Mouse (Mus musculus) forebrain, embryonic 16.5 days (tissue): Measurements from ENCODE around the gene Malsu1. TPM values are rescaled to one million over a fixed set of nuclear protein-coding genes. Genes with fewer than 3 reads are reported as not detected.

Experiments used
- ATAC-seq: fragments of 200-750 bp; cut with Nextera tagmentation; 2 replicates; pipeline ENCODE4 v1.8.0; 2017; ENCODE audit warnings: mild to moderate bottlenecking, moderate library complexity
- H3K27ac ChIP-seq: fragments of 300-500 bp; sonication (generic); 2 replicates; pipeline ENCODE4 v1.5.1; 2014; ENCODE audit warnings: low read length, control low read depth
- H3K27me3 ChIP-seq: fragments of 300-500 bp; sonication (generic); replicated peaks from 2 replicates; pipeline ENCODE4 v1.6.1; 2014; ENCODE audit warnings: low read length; ENCODE audit not compliant: control insufficient read depth, insufficient read depth
- H3K36me3 ChIP-seq: fragments of 300-500 bp; sonication (generic); 2 replicates; pipeline ENCODE4 v1.6.1; 2014; ENCODE audit not compliant: control insufficient read depth, insufficient read depth
- H3K4me1 ChIP-seq: fragments of 300-500 bp; sonication (generic); replicated peaks from 2 replicates; pipeline ENCODE4 v1.6.1; 2014; ENCODE audit warnings: low read length; ENCODE audit not compliant: control insufficient read depth, insufficient read depth
- H3K4me2 ChIP-seq: fragments of 300-500 bp; sonication (generic); 2 replicates; pipeline ENCODE4 v1.6.1; 2014; ENCODE audit warnings: mild to moderate bottlenecking, low read length, control low read depth
- H3K4me3 ChIP-seq: fragments of 300-500 bp; sonication (generic); replicated peaks from 2 replicates; pipeline ENCODE4 v1.5.1; 2014; ENCODE audit warnings: mild to moderate bottlenecking, low read length, control low read depth
- H3K9ac ChIP-seq: fragments of 300-500 bp; sonication (generic); replicated peaks from 2 replicates; pipeline ENCODE4 v1.6.1; 2014; ENCODE audit warnings: low read depth, low read length, control low read depth
- H3K9me3 ChIP-seq: fragments of 300-500 bp; sonication (generic); 2 replicates; pipeline ENCODE4 v1.6.1; 2016; ENCODE audit warnings: low read length; ENCODE audit not compliant: control insufficient read depth
- WGBS: fragments of 180-500 bp; shearing (Covaris S2); extraction: QIAGEN DNeasy Blood & Tissue Kit; methylation state at CpG from one replicate; pipeline ENCODE4 v1.1.7; 2014; 5-methylcytosine and 5-hydroxymethylcytosine counted together
- polyA plus RNA-seq: library from polyadenylated mRNA; unstranded; fragments of >200 nt; fragmentation: Nextera tagmentation; extraction: Ambion mirVana; gene quantifications from 2 replicates; pipeline ENCODE4 v1.2.1, GENCODE M21; 2015

Malsu1 gene
- polyA plus RNA-seq, result 59.1 and 61.8 TPM in 2 replicates

- peak; percentile 99 for ATAC-seq
- peak within 1 kb of the TSS; percentile 96 for H3K4me3 ChIP-seq
- WGBS, result under 1% methylated on average over 49 of the region's 49 CpGs
- no peaks in the 10 kb centered on the region for H3K9me3 ChIP-seq
- no peaks in the 10 kb centered on the region for H3K36me3 ChIP-seq
- H3K9ac ChIP-seq, result peak within 1 kb of the TSS; percentile 95
- no peaks in the 10 kb centered on the region for H3K27me3 ChIP-seq
- peak within 1 kb of the TSS; percentile 80 for H3K27ac ChIP-seq
- H3K4me2 ChIP-seq, result peak within 1 kb of the TSS; percentile 95
- peaks cover 14% of the 10 kb centered on the region for H3K4me1 ChIP-seq
Measured at GRCm38 (mm10) chr6:49073304-49074116, at the start of gene Malsu1. Gene Malsu1, plus strand, starts transcription at chr6:49073795.

DNA sequence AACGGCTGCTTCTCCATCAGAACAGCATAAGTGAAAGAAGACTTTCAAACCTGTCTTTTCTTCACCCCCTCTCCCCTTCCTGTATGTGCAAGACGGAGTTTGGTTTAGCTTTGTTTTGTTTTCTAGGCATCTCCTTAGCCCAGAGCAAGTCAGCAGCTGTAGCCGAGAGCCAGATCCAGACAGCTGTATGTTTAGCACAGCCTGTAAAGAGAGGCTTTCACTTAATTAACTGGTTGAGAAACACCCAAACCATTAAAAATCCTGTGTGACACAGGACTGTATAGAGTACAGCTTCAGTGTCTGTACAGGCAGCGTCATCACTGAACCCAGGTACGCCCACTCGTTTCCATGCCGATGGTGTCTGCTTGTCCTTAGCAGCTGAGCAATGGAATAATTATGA lies 48.3 kb upstream of the Malsu1 start:
- Histone ChIP-seq H3K27ac (no peak overlapping the region), H3K4me2 (no peak overlapping the region), H3K9me3 (no peaks in the 10 kb centered on the region), H3K27me3 (peaks cover 7% of the 10 kb centered on the region), H3K9ac (no peak overlapping the region), H3K4me1 (peaks cover 12% of the 10 kb centered on the region), H3K4me3 (no peak overlapping the region), H3K36me3 (no peaks in the 10 kb centered on the region)
- no peak for ATAC-seq
- whole genome bisulfite sequencing, result 61% methylated on average over 7 of the region's 7 CpGs

GRCm38 (mm10) chr6:49026496-49026895 lies 47.1 kb upstream of the Malsu1 start:
- no peak overlapping the region for H3K9ac ChIP-seq
- H3K27me3 ChIP-seq, result peaks cover 7% of the 10 kb centered on the region
- H3K9me3 ChIP-seq, result no peaks in the 10 kb centered on the region
- H3K4me1 ChIP-seq, result peaks cover 4% of the 10 kb centered on the region; the same call in 1 of the 2 replicates
- H3K27ac ChIP-seq, result no peak overlapping the region
- WGBS, result 94% methylated on average over 5 of the region's 5 CpGs
- no peak overlapping the region for H3K4me3 ChIP-seq
- no peaks in the 10 kb centered on the region for H3K36me3 ChIP-seq
- ATAC-seq, result no peak
- H3K4me2 ChIP-seq, result no peak overlapping the region

DNA sequence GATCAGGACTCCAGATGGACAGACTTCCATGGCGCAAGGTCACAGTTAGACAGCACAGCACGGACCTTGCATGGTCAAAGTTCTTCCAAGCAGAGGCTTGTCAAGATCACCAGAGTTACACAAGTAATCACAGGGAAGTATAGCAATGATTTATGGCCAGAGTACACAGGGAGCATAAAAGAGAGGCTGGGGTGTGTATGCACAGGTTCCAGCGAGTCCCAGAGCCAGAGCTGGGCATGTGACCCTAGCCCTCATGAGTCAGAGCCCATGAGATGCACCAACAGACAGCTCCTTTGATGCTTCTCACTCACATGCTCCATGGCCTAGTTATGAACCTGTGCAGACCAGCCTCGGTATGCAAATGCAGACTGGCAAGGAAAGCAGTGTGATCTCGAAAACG lies 45.6 kb upstream of the Malsu1 start:
- Histone ChIP-seq H3K27ac (no peak overlapping the region), H3K9ac (no peak overlapping the region), H3K4me1 (no peaks in the 10 kb centered on the region), H3K4me2 (no peak overlapping the region), H3K4me3 (no peak overlapping the region), H3K9me3 (no peaks in the 10 kb centered on the region), H3K36me3 (no peaks in the 10 kb centered on the region), H3K27me3 (peaks cover 7% of the 10 kb centered on the region)
- no peak for ATAC-seq
- WGBS, result 87% methylated on average over 6 of the region's 6 CpGs

- Histone ChIP-seq H3K27ac (no peak overlapping the region), H3K9ac (no peak overlapping the region), H3K36me3 (no peaks in the 10 kb centered on the region), H3K9me3 (no peaks in the 10 kb centered on the region), H3K4me3 (no peak overlapping the region), H3K27me3 (peaks cover 7% of the 10 kb centered on the region), H3K4me1 (no peaks in the 10 kb centered on the region), H3K4me2 (no peak overlapping the region)
- ATAC-seq, result no peak
- 77% methylated on average over 3 of the region's 3 CpGs for WGBS
Measured at GRCm38 (mm10) chr6:49028708-49029107, 44.9 kb upstream of the Malsu1 start.

- WGBS, result 90% methylated on average over 4 of the region's 4 CpGs
- Histone ChIP-seq H3K9ac (no peak overlapping the region), H3K9me3 (no peaks in the 10 kb centered on the region), H3K4me3 (no peak overlapping the region), H3K4me1 (no peaks in the 10 kb centered on the region), H3K36me3 (no peaks in the 10 kb centered on the region), H3K27ac (no peak overlapping the region), H3K4me2 (no peak overlapping the region), H3K27me3 (0 out of 2 replicates have a peak, but pooled peaks cover 4% of the 10 kb centered on the region)
- ATAC-seq, result no peak
Measured at GRCm38 (mm10) chr6:49031230-49031629, 42.4 kb upstream of the Malsu1 start.

GRCm38 (mm10) chr6:49032783-49033182 lies 40.8 kb upstream of the Malsu1 start:
- Histone ChIP-seq H3K4me3 (no peak overlapping the region), H3K4me1 (no peaks in the 10 kb centered on the region), H3K27me3 (0 out of 2 replicates have a peak, but pooled peaks cover 4% of the 10 kb centered on the region), H3K27ac (no peak overlapping the region), H3K4me2 (no peak overlapping the region), H3K36me3 (no peaks in the 10 kb centered on the region), H3K9me3 (no peaks in the 10 kb centered on the region), H3K9ac (no peak overlapping the region)
- ATAC-seq, result no peak
- 51% methylated on average over 4 of the region's 4 CpGs for WGBS

- Histone ChIP-seq H3K4me2 (no peak within 1 kb of the TSS; the same call in 1 of the 2 replicates), H3K27ac (no peak within 1 kb of the TSS)
Measured at GRCm38 (mm10) chr6:49036275-49037267, 37.0 kb upstream of the Malsu1 start, which contains the start of gene Gpnmb. Gene Gpnmb, plus strand, starts transcription at chr6:49036546.

DNA sequence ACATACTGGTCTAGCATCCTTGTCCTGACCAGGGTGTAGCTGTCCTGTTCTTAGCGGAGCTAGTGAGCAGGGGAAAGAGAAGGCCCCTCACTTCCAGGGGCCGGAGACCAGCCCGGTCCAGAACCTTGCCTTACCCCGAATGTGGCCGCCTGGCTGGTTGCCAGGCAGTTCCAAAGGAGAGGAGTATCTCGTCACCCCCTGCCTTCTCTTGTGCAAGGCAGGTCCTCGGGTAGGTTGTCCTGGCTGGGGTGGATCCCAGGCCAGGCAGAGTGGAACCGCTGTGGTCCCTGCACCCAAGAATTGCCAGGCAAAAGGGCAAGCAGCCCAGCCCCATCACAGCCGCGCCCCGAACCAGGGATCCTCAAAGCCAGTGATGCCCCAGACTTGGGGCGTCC lies 36.3 kb upstream of the Malsu1 start:
- Histone ChIP-seq H3K9me3 (no peaks in the 10 kb centered on the region), H3K27ac (no peak overlapping the region), H3K4me2 (no peak overlapping the region), H3K4me3 (no peak overlapping the region), H3K9ac (no peak overlapping the region), H3K36me3 (no peaks in the 10 kb centered on the region), H3K27me3 (no peaks in the 10 kb centered on the region), H3K4me1 (no peaks in the 10 kb centered on the region)
- no peak for ATAC-seq
- WGBS, result 67% methylated on average over 12 of the region's 12 CpGs

More at GRCm38 (mm10) chr6:49036275-49037267, 37.0 kb upstream of the Malsu1 start, which contains the start of gene Gpnmb:
- Histone ChIP-seq H3K9ac (no peak within 1 kb of the TSS), H3K4me3 (no peak within 1 kb of the TSS), H3K4me1 (no peaks in the 10 kb centered on the region), H3K9me3 (no peaks in the 10 kb centered on the region), H3K36me3 (no peaks in the 10 kb centered on the region), H3K27me3 (no peaks in the 10 kb centered on the region)
- no peak for ATAC-seq
- 50% methylated on average over 28 of the region's 28 CpGs for WGBS
